Mouse (Mus musculus) retina, embryonic 14.5 days (tissue): Measurements from ENCODE around the gene Fam204a.

ENCODE experiments used
- DNase-seq: peaks from one replicate; pipeline ENCODE4 v3.0.0-alpha.2; 2015; ENCODE audit warnings: low spot score

Gene Fam204a

DNA sequence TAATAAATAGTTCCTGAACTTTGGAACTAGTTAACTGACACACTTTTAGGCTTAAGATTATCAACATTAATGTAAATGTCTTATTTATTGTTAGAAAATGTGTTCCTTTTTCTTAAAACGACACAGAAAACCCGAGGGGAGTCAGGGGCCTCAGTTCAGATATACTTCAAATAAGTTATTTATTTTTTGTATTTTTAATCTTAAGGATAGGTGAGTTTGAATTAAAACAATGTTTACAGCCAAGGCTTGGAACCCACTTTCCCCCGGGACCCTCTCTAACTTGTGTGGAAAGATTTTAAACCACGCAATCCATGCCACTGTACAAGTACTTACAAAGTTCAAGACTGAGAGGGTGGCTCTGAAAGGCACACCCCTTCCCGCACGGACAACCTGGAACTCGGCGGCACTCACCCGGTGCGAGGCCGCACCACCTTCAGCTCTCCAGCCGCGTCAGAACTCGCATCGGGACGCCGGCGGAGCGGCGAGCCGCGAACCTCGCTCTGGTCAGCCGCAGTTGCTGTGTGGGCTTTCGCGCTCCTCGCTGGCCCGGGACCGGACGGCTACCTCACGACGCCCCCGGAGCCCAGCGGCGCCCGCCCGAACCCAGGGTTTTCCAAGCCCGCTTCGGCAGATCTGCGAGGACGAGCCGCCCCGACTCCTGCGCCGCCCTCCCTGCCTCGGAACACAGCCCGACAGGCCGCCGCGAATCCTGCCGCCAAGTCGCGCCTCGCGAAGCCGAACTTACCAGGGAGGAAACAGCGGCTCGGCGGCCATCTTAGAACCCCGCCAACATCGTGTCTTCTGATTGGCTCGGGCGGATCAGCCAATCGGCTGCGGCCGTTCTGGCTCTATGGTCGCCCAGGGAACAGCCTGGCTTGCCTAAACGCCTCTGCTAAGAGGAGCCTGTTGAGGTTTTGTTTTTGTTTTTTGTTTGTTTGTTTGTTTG, at the start of gene Fam204a:
Fam204a (minus strand) TSS at position 803 of the 946 bp plus-strand sequence.
- peak; percentile 98 for DNase-seq

DNA sequence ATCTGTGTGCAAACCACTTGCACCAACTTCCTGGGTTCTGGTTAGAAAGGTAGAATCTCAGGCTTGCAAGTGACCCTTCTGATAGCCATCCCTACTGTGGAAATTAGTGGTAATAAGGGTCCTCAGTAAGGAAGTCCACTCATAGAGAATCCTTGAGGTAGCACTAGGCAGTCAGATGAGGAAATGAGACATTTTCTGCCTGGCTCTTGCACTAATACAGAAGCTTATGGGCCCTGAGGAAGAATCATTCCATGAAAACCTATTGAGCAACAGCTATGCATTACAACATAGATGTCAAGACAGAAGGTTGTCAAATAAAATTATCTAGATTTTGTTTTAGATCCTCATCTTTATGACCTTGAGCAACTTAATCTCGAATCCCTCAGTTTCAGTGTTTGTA, 39.3 kb upstream of the Fam204a start:
- no peak for DNase-seq

DNA sequence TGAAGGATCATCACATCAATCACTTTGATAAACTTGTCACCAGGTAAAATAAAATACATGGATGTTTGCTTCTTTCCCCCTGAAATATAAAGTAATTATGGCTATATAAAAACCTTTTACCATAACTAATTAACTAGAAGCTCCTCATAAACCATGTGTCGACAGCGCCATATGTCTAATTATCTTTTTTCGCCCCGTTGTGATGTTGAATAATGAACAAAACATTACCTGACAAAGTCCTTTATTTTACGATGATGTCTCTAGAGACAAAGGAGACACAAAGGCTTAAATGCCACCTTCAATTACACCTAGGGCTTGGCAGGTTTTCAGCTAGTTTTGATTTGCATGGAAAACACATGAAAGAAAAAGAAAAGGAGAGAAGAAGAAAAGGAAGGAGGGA, 34.2 kb upstream of the Fam204a start:
- no peak for DNase-seq

DNA sequence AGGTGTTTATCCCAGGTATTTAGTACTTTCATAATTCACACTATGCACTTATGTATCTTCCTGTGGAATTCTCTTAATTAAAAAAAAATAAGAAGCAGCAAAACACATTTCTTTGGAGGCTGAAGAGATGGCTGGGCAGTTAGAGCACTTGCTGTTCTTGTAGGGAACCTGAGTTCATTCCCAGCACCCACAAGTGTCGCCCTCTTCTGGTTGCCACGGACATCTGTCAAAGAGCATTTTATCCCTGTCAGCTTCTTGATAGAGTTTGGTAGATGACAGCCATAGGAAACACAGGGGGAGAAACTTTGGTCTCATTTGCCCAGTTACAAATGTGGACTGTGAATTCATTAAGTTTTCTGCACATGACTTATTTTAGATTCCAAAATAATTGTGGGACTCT, 25.5 kb upstream of the Fam204a start:
- no peak for DNase-seq

DNA sequence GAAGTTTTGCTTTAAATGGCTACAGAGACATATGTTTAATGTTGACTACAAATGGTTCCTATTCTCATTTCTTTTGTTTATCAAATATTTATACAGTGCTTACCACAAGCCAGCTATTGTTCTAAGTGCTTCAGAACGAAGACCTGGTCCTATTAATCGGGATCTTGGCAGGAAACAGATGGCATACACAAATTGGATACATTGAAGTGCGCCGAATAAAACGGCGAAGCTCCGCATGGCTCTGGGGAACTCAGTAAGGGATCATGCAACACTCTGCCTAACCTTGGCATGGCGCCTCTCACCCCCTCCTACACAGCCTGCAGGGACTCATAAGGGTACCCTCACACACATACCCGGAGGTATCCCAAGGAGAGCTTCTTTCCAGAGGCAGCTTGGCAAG, 24.7 kb upstream of the Fam204a start:
- DNase-seq, result no peak

DNA sequence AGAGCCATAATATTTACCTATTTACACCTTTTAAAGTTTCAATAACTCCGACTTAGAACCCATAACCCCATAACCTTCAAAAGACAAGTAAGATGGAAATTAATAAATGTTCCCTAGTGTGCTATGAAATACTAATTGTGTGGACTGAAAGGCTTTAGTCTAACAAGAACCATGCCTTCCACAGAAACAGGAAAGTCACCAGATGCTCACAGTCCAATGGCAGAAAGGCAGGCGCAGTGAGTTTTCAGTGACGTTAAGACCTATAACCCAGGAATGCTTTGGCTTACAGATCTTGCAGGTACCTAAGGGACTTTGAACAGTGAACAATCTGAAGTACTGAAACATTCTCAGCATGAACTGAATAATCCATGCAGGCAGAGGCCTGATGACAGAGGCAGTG, 18.7 kb upstream of the Fam204a start:
- no peak for DNase-seq

DNA sequence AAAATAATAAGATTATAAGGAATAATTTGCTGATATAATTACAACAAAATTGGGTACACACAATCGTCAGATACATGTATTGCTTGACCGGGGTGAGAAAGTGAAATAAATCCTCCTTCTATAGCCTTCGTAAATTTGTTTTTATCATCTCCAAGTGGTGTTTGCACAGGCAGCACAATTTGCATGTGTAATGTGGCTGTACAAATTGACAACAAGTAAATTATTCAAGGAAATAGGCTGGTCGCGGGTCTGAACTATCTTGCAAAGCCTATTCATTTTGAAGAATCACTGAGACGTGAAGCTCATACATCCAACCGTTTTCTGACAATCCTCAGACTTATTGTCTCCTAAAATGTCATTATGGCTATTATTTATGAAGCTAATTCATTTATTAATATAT, 16.1 kb upstream of the Fam204a start:
- DNase-seq, result no peak

DNA sequence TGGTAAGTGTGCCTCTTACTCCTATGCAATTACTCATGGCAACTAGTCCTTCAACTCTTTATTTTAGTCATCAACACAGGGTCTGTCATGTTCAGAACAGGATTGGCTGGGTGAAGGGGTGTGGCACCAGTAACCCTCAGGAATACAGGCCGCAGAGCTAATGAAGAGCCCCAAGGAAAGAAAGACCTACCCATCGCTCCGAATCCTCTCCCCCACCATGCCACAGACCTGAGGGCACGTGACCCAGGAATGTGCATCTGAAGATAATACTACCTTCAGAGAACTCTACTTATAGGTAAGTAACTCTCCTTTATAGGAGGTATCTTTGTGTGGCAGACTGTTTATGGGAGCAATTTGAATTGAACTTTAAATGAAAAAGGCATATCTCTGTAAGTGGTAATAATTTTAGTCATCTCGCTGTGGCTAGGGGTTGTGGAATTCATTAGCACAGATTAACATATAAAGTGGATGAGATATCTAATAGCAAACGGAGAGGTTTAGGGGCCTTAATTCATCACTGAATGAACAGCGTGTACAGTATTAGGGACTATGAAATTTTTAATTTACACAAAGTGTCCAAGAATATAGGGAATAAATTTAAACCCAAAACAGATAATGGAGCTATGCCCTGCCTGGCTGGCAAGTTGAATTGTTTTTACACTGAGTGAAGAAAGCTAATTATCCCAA, 15.6 kb upstream of the Fam204a start:
- no peak for DNase-seq

DNA sequence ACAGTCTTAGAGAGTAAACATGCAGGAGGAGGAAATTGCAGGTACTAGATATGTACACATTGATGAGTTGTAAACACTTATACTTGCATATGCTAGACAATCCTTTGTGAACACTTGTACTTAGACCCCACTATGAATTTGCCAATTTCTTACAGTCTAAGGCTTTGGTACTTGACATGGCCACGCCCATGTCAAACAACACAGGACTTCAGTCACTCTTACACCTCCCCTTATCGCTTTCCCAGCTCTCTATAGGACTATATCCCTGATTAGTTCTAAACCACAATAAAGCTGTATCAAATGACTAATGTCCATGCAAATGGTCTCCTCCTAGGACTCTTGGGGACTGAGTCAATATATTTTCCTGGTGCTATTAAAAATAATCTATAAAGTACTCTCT, 5.0 kb upstream of the Fam204a start:
- DNase-seq, result no peak

DNA sequence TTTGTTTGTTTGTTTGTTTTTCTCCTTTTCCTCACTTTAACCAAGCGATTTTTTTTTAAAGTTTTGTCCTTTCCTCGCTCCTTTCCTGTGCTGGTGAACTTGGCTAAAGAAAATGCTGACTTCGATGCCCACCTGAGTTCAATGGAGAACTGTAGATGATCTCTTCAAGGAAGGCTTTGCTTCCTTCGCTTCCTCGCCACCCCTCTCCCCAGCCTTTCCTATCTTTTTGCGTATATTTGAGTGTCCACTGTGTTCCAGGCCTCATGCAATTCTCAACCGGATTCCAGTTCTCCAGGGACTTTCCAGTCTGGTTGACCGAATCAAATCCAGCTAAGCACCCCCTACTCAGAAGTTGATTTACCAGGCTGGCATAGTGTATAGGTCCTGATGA, 339 bp upstream of the Fam204a start:
- no peak for DNase-seq

DNA sequence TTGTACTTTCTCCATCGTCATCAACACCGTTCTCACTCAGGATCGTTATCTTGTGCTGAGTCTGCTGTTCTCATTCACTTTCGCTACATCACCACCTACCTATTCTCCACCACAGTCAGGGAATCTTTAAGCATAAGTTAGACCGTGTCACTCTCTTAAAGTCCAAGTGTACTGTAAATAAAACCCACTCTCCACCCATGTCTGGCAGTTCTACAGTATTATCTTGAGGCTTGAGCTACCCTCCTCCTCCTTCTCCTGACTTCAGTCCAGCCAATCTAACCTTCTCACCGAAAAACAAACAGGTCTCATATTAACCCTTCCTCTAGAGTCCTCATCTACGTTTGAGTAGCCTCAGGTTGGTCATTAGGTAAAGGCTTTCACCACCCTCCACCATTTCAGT, 7.1 kb downstream of the Fam204a start:
- no peak for DNase-seq

DNA sequence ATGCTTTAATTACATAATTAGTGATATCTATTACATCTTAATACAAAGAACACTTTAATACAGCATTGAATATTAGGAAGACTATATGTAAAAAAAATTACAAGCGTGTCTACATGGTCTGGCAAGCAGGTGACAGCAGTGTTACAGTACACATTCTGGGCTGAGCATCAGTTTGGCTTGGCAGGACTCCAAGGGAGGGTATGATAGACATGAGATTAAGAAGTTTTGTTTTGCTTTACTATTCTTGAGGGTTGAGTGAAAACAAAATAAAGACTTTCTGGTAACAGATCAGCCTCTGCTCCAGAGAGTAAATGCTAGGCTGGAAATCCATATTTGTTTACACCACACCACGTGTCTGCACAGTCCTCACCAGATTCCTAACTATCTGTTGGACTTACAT, 8.5 kb downstream of the Fam204a start:
- no peak for DNase-seq

DNA sequence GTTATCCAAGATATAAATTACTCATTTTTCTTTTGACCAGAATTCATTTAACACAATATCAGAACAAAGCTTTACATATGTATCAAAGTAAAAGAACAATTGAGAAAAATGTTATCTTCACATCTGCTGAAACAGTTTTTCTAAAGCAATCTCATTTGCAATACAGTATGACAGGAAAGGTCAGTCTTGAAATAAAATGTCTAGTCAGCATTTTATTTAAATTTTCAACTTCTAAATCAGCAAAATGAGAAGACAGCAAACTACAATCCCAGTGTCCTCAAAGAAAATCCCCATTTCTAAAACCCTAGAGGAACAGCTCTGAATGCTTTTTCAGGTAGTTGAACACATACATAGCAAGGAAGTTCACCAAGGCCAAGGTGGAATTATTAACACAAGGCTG, 18.3 kb downstream of the Fam204a start:
- DNase-seq, result no peak

DNA sequence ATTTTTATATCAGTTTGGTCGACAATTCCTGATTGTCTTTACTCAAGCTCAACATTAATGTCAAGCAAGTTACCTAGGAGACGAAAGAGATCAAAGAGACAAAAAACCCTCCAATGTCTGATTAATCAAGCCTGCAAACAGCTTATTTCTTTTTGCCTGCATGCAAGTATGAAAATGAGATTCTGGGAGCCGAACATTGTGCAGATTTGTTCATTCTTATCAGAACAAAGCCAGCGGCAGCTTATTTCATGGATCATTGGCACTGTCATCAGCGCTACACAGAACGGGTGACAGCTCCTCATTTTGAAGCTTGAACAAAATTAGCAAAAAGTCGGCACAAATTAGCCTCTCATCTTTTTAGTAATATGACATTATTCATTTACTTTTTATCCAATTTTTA, 22.3 kb downstream of the Fam204a start:
- DNase-seq, result peak; percentile 54

DNA sequence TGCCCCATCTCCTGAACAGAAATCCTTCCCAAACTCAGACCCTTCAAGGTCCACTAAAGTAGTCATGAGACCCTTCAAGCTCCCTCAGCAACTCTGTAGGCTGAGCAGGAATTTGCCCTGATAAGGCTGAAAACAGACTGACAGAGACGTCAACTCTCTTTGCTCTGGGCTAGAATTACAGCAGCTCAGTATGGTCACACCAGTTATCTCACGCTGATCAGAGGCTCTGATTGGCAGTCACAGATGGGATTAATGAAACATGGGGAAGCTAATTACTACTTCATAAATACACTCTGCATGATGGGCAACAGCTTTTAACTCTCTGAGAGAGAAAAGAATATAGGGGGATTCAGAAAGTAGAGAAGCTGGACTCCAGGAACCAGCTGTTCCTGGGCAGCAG, 26.2 kb downstream of the Fam204a start:
- no peak for DNase-seq

DNA sequence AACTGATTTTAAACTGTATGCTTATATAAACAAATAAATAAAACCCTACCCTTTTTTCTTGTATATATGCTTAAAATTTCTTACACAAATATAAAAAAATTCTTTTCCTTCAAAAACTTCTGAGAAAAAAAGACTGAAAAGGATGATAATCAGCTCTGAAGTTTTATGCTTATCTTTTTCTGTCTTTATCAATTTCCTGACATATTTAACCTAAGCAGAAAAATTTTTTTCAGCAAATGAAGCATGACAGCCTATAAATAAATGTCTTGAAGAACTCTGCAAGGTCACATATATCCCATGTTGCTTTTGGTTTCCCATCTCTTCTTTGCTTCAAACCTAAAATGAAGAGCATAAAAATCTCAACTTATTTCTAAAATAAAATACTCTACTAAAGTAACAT, 27.3 kb downstream of the Fam204a start:
- DNase-seq, result no peak

DNA sequence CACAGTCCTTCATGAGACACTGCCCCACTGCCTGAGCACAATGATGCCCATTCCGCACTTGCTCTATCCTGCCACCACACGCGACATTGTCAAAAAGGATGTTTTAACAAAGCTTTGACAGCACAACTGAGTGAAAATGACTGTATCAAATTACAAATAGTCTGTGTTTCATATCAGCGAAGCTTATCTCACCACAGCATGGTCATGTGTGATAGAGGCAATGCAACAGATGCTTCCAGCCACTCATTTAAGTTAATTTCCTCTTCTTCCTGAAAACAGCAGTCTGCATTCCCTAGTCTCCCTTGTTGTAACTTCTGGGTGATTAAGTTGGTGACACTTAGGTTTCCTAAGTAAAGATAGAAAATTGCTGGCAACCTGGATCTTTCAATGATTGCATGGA, 33.7 kb downstream of the Fam204a start:
- no peak for DNase-seq

DNA sequence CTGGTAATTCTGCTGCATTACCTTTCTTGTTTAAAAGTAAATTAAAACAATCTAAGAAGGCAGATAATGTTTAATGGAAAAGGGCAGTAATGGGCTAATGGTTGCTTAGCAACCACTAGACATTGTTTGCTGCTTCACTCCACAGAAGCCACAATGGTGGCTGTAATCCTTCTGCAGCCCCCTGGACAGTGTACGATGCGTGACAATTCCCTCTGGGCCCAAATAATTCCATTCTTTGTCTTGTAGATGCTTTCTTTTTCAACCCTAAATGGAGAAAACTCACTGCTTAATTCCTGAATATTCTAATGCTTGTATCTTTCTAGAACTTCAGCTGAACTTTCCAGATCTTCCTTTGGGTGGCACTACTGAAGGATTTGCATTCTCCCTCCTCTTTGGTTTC, 37.3 kb downstream of the Fam204a start:
- DNase-seq, result peak; percentile 33

DNA sequence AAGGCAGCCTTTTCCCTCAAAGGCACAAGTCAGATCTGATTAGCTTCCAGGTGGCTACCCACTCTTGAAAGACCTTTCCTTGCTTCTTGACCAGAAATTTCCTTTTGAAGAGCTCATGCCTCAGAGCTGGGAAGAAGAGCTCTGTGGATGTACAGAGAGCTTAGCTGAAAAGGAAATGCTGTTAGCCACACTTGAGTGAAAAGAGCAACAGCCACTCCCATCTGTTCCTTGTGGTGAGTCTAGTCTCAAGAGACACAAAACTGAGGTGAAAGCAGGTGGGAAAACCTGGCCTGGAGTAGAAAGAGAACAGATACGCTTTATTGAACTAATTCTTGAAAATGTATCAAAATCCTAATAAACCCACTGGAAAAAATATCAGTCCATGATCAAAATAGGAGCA, 43.6 kb downstream of the Fam204a start:
- peak; percentile 57 for DNase-seq

DNA sequence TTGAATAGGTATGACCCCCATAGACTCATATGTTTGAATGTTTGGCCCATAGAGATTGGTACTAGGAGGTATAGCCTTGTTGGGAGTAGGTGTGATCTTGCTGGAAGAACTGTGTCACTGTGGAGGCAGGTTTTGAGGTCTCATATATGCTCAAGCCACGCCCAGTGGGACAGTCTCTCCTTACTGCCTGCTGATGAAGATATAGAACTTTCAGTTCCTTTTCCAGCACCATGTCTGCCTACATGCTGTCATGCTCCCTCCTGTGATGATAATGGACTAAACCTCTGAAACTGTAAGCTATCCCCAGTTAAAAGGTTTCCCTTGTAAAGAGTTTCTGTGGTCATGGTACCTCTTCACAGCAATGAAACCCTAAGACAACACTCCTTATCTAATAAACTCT, 44.3 kb downstream of the Fam204a start:
- no peak for DNase-seq

DNA sequence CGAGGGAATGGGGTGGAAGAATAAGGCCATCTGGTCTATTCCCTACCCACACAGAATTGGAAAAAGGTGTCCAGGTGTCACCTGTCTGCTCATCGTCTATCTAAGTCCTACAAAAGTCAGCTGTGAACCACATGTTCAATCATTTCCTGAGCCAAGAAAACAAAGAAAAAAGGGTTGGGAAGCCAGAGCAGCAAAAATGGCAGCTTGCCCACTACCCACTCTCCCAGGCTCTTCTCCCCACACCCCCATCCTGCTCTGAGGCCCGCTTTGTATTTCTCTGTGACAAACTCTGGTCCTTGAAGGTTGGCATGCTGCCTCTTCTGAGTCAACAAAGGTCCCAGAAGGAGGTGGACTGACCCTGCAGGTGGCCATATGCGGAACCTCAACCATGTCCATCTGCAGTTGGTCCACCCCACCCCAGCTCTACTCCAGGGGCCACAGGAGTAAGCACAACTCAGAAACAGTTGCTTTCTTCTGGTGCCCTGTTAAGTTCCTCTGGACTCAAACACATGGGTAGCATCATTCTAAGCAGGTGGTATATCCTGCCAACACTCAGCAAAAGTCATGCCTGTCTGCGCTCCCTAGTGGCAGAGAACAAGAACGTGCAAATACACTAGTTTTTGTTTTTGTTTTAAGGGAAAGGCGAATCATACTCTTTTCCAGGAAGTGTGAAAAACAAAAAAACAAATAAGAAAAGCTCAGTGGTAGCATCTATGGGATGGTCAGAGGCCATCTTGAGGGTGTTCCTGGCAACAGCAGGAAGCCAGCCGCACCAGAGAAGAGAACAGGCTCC, 47.5 kb downstream of the Fam204a start:
- no peak for DNase-seq

DNA sequence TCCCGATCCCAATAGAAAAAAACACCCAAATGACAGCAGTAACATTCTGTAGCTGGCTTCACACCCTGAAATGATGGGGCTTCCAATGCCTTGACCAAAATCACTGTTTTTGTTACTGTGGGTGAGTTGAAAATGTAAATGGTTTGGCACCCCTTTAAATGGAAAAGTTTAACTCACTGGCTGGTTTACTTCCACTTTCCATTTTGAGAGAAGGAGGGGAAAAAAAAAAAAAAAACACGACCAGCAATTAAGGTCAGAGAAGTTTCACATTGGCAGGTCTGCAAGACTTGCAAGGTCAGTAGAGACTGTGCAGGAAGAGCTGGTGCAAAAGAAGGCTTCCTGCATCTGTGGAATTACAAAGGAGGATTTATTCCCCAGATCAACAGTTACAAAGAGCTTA, 61.1 kb downstream of the Fam204a start:
- no peak for DNase-seq
